Mouse (Mus musculus): ENCODE measurements around the gene Nhsl1. TPM values are rescaled to one million over a fixed set of nuclear protein-coding genes. Genes with fewer than 3 reads are reported as not detected.

Nhsl1 gene
- polyA plus RNA-seq, 1 experiment from 2014 or later = 12.9 TPM

GRCm38 (mm10) chr10:18457808-18458475, 139.2 kb downstream of the Nhsl1 start:
- 0 out of 2 replicates have a peak overlapping the region, but pooled peaks have one; percentile 7 for H3K4me2 ChIP-seq
- H3K9ac ChIP-seq = no peak overlapping the region
- H3K27ac ChIP-seq = peak overlapping the region; percentile 31; the same call in 1 of the 2 replicates

DNA sequence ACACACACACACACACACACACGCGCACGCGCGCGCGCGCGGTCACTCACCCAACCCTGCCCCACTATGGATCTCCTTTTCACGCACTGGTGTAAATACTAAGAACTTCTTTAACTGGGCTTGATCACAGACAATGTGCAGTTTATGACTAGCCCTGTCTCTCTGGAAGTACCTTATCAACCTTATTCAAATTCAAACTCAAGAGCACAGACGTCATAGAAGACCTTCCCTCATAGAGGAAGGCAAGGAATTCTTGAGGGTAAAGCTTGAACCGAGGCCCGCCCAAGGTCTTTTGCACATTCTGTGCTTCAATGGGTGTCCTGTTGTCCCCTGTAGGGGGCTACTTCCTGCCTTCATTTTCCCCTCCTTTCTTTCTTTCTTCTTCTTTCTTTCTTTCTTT, 142.6 kb downstream of the Nhsl1 start:
- H3K4me1 ChIP-seq = peaks cover 23% of the 10 kb centered on the region
- 92% methylated on average over 13 of the region's 13 CpGs for WGBS
- no peaks in the 10 kb centered on the region for H3K36me3 ChIP-seq (replicated peaks)
- H3K4me2 ChIP-seq = no peak overlapping the region
- no peaks in the 10 kb centered on the region for H3K9me3 ChIP-seq
- no peak overlapping the region for H3K4me3 ChIP-seq
- no peak for ATAC-seq (replicated peaks)
- no peaks in the 10 kb centered on the region for H3K27me3 ChIP-seq (replicated peaks)
- H3K9ac ChIP-seq = no peak overlapping the region
- no peak overlapping the region for H3K27ac ChIP-seq

More at GRCm38 (mm10) chr10:18457808-18458475, 139.2 kb downstream of the Nhsl1 start:
- no peaks in the 10 kb centered on the region for H3K36me3 ChIP-seq (replicated peaks)
- H3K4me1 ChIP-seq = peaks cover 15% of the 10 kb centered on the region
- 13% methylated on average over 8 of the region's 8 CpGs for WGBS
- H3K27me3 ChIP-seq (replicated peaks) = no peaks in the 10 kb centered on the region
- peak; percentile 74; the same call in 1 of the 2 replicates for ATAC-seq (replicated peaks)
- no peak overlapping the region for H3K4me3 ChIP-seq
- no peaks in the 10 kb centered on the region for H3K9me3 ChIP-seq

DNA sequence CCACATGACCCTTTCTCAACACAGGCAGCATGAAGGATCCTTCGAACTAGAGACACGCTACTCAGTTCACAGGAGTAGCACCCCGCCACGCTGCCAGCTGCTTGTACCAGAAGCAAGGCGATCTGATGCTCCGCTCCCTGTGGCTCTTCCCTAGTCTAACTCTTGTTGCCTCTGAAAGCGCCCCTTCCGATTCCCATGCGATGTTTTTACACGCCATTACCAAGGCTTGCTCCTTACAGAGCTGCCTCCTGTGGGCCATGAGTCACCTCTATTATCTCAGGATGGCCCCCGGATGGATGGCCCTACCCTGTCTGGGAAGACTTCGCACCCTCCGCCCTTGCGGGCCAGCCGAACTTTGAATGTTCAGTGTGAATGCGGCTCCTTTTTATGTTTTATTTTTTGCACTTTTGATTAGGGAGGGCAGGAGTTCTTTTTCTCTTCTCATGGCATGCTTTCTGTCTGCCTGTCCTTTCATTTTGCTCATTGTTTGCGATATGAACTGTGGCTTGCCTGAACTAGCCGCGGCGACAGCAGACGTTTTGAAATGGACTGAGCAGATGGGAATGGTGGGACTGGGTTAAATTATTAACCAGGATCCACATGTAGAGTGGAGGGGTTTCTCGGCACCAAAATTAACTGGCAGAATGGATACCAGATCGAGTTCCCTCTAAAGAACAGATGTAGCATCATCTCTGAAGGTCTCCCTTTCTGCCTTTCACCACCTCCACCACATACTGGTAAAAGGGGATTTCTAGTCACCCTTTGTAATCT, 144.5 kb downstream of the Nhsl1 start:
- 61% methylated on average over 23 of the region's 23 CpGs for WGBS
- H3K9me3 ChIP-seq = no peaks in the 10 kb centered on the region
- 0 out of 2 replicates have a peak, but pooled peaks cover 5% of the 10 kb centered on the region for H3K27me3 ChIP-seq (replicated peaks)
- no peaks in the 10 kb centered on the region for H3K36me3 ChIP-seq (replicated peaks)
- H3K4me1 ChIP-seq = peaks cover 14% of the 10 kb centered on the region
- ATAC-seq (replicated peaks) = no peak; the same call in 1 of the 2 replicates
- H3K9ac ChIP-seq = no peak overlapping the region
- no peak overlapping the region for H3K27ac ChIP-seq
- H3K4me3 ChIP-seq = no peak overlapping the region
- H3K4me2 ChIP-seq = 0 out of 2 replicates have a peak overlapping the region, but pooled peaks have one; percentile 7

- Histone ChIP-seq H3K4me1 (peaks cover 37% of the 10 kb centered on the region), H3K4me3 (no peak overlapping the region), H3K9ac (no peak overlapping the region), H3K4me2 (no peak overlapping the region), H3K27me3 (replicated peaks) (0 out of 2 replicates have a peak, but pooled peaks cover 5% of the 10 kb centered on the region), H3K9me3 (no peaks in the 10 kb centered on the region), H3K27ac (no peak overlapping the region), H3K36me3 (replicated peaks) (no peaks in the 10 kb centered on the region)
- 48% methylated on average over 4 of the region's 4 CpGs for WGBS
- ATAC-seq (replicated peaks) = no peak
Measured at GRCm38 (mm10) chr10:18468396-18468795, 149.6 kb downstream of the Nhsl1 start.

DNA sequence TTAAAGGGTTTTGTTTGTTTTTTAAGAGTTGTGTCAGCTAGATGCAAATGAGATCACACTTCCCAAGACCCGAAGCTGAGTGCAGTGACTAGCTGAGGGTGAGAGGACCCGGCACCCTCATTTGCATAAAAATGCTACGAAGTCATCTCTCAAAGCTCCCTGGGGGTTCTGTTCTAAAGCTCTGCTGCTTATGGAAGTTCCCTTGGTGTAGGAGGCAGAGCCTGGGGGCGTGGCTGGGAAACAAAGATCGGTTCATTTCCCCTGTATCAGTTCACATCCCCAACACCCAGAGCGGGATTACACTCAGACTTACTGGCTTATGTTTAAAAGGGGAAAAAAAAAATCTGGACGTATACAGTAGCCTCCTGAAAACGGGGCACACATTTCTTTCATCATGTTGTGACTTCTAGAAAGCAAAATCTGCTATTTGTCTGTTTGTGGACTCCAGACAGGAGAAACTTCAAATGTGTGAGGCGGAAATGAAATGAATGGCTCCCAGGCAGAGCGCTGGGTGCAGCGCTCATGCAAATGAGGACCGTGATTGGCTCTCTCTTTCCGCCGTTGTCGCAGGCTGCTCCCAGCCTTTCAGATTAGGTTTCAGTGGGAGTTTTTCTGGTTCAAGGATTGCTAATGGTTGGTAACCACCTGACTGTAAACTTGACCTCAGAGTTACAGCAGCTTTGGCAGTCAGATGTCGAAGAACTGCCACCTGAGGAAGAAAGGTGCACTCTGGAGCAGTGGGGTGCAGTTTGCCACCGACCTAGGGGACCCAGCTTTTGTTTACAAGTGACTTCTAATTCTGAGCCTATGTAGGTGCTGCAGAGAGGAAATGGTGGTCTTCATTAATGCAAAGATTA, 150.7 kb downstream of the Nhsl1 start:
- peak; percentile 70 for ATAC-seq (replicated peaks)
- Histone ChIP-seq H3K9me3 (no peaks in the 10 kb centered on the region), H3K4me3 (peak overlapping the region; percentile 33), H3K4me1 (peaks cover 33% of the 10 kb centered on the region), H3K27ac (peak overlapping the region; percentile 70), H3K4me2 (peak overlapping the region; percentile 59), H3K36me3 (replicated peaks) (no peaks in the 10 kb centered on the region), H3K9ac (peak overlapping the region; percentile 32; the same call in 1 of the 2 replicates), H3K27me3 (replicated peaks) (0 out of 2 replicates have a peak, but pooled peaks cover 5% of the 10 kb centered on the region)
- WGBS = under 1% methylated on average over 17 of the region's 17 CpGs

GRCm38 (mm10) chr10:18470351-18471060, 151.7 kb downstream of the Nhsl1 start:
- 7% methylated on average over 20 of the region's 20 CpGs for WGBS
- Histone ChIP-seq H3K4me2 (peak overlapping the region; percentile 59), H3K9me3 (no peaks in the 10 kb centered on the region), H3K4me1 (peaks cover 40% of the 10 kb centered on the region), H3K4me3 (peak overlapping the region; percentile 33), H3K27ac (peak overlapping the region; percentile 67), H3K27me3 (replicated peaks) (0 out of 2 replicates have a peak, but pooled peaks cover 5% of the 10 kb centered on the region), H3K36me3 (replicated peaks) (no peaks in the 10 kb centered on the region), H3K9ac (peak overlapping the region; percentile 16; the same call in 1 of the 2 replicates)
- peak; percentile 84 for ATAC-seq (replicated peaks)

DNA sequence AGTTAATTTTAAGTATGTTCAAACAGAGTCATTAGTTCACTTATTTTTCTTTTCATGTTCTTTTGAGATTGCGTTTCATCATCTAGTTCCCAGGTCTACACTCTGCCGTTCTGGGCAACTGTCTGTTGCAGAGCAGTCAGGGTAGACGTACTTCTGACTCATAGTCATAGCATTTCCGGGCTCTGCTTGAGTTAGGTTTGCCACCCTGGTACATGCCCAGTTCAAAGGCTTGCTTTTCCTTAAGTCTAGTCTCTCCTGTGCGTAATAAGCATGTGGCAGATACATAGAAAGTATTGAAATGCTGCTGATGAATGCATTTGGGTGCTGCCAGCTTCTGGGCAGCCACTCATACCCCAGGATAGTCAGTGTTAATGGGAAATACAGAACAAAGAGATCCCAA, 152.9 kb downstream of the Nhsl1 start:
- 78% methylated on average over 5 of the region's 5 CpGs for WGBS
- no peak for ATAC-seq (replicated peaks)
- Histone ChIP-seq H3K27ac (no peak overlapping the region), H3K4me1 (peaks cover 40% of the 10 kb centered on the region), H3K9me3 (no peaks in the 10 kb centered on the region), H3K27me3 (replicated peaks) (0 out of 2 replicates have a peak, but pooled peaks cover 5% of the 10 kb centered on the region), H3K36me3 (replicated peaks) (no peaks in the 10 kb centered on the region), H3K9ac (no peak overlapping the region), H3K4me3 (peak overlapping the region; percentile 33; the same call in 1 of the 2 replicates), H3K4me2 (peak overlapping the region; percentile 59)

DNA sequence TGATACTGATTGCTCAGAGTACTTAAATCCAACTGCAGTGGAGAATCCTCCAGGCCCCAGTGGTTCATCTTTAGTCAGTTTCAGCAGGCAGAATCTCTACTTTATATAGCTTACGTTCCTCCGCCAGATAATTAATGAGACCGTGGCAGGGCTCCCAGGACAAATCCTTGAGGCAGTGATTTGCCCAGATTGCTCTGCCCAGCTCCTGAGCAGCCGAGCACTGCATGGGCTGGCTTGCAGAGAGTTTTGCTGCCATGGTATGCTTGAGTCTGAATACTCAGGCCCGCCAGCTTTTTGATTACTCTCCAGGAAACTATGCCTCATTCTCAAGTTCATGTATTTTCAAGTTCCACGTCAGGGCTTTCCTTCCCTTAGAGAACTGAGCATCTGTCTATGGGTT, 156.3 kb downstream of the Nhsl1 start:
- Histone ChIP-seq H3K9ac (no peak overlapping the region), H3K27me3 (replicated peaks) (no peaks in the 10 kb centered on the region), H3K36me3 (replicated peaks) (no peaks in the 10 kb centered on the region), H3K27ac (no peak overlapping the region), H3K4me2 (no peak overlapping the region), H3K9me3 (no peaks in the 10 kb centered on the region), H3K4me1 (peaks cover 24% of the 10 kb centered on the region), H3K4me3 (no peak overlapping the region)
- ATAC-seq (replicated peaks) = no peak
- WGBS = 45% methylated on average over 6 of the region's 6 CpGs

DNA sequence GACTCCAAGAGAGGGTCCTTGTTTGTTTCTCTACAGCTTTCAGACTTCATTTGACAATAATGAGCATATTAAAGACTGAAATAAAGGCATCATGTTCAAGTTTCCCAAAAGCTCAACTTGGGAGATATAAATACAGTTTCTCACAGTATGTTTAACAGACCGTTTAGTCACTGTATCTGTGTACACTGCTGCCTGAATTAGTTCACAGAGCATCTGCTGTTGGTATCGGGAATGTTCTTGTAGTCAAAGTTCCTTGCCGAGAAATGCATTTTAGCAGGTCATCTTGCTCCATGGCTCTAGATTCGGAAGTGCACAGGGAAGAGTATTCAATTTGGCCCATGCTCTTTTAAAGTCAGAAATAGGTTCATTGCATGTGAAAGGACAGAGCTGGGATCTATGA, 159.5 kb downstream of the Nhsl1 start:
- no peak for ATAC-seq (replicated peaks)
- no peak overlapping the region for H3K4me2 ChIP-seq
- H3K9ac ChIP-seq = no peak overlapping the region
- no peaks in the 10 kb centered on the region for H3K27me3 ChIP-seq (replicated peaks)
- 90% methylated on average over 4 of the region's 4 CpGs for WGBS
- H3K4me3 ChIP-seq = no peak overlapping the region
- H3K9me3 ChIP-seq = no peaks in the 10 kb centered on the region
- peaks cover 16% of the 10 kb centered on the region for H3K4me1 ChIP-seq
- no peak overlapping the region for H3K27ac ChIP-seq
- H3K36me3 ChIP-seq (replicated peaks) = no peaks in the 10 kb centered on the region

- peaks cover 16% of the 10 kb centered on the region for H3K4me1 ChIP-seq
- H3K4me3 ChIP-seq = no peak overlapping the region
- H3K9me3 ChIP-seq = no peaks in the 10 kb centered on the region
- H3K27me3 ChIP-seq (replicated peaks) = no peaks in the 10 kb centered on the region
- no peak overlapping the region for H3K9ac ChIP-seq
- no peak for ATAC-seq (replicated peaks)
- H3K27ac ChIP-seq = no peak overlapping the region
- H3K4me2 ChIP-seq = no peak overlapping the region
- WGBS = 92% methylated on average over 3 of the region's 3 CpGs
- no peaks in the 10 kb centered on the region for H3K36me3 ChIP-seq (replicated peaks)
Measured at GRCm38 (mm10) chr10:18479285-18479684, 160.5 kb downstream of the Nhsl1 start.

DNA sequence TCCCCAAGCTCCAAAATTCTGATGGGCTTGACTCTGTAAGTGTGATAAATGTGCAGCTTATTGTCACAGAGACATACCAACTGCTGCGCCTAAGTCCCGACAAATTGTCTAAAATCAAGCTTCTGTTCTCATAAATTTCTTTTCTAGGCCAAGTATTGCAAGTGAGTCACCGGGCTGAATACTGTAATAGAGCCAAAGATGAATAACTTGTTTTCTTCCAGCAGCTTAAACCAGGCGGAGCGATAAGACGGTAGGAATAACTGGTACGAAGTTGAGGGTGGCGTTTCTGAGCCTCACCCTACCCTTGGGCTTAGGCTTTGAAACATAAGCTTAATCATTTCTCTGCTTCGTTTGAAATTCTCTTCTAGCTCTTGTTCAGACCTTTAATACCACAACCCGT, 162.1 kb downstream of the Nhsl1 start:
- WGBS = 92% methylated on average over 10 of the region's 10 CpGs
- ATAC-seq (replicated peaks) = no peak
- no peaks in the 10 kb centered on the region for H3K27me3 ChIP-seq (replicated peaks)
- H3K36me3 ChIP-seq (replicated peaks) = no peaks in the 10 kb centered on the region
- H3K9me3 ChIP-seq = no peaks in the 10 kb centered on the region
- peaks cover 8% of the 10 kb centered on the region for H3K4me1 ChIP-seq
- no peak overlapping the region for H3K4me2 ChIP-seq
- H3K4me3 ChIP-seq = no peak overlapping the region
- H3K27ac ChIP-seq = no peak overlapping the region
- no peak overlapping the region for H3K9ac ChIP-seq

All from midbrain, embryonic 15.5 days (tissue).